Mouse (Mus musculus): ENCODE measurements around the gene Sptbn2. TPM values are rescaled to one million over a fixed set of nuclear protein-coding genes. Genes with fewer than 3 reads are reported as not detected.

Sptbn2 gene
- 100 to 1,000 TPM; 475 to 555 (median 513) TPM for total RNA-seq (2022)

DNA sequence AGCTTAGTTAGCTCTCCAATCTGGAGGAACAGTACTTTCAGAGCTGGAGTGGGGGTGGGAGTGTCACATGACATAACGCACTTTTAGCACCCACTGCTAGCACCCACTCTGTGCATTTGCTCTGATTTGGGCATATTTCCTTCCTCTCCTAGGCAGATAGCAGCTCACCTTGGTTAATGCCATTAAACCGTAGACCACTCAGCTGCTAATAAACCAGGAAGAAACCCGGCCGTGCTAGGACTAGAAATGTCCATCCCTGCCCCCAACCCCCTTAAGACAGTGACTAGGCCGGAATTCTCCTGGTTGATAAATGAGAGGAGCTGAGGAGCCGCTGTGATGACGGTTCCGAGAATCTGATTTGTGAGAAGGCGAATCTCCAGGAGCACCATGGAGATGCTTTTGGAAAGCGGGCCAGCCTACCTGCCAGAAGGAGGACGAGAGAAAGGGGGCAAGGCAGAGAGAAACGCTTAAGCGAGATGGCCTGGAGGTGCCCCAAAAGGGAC lies at the start of gene Sptbn2:
Gene Sptbn2, plus strand, starts transcription at position 70 of the 503 bp plus-strand sequence.
- DNase-seq (ENCODE audit: low spot score in 2 of 2) = peak; percentile 80 to 83

DNA sequence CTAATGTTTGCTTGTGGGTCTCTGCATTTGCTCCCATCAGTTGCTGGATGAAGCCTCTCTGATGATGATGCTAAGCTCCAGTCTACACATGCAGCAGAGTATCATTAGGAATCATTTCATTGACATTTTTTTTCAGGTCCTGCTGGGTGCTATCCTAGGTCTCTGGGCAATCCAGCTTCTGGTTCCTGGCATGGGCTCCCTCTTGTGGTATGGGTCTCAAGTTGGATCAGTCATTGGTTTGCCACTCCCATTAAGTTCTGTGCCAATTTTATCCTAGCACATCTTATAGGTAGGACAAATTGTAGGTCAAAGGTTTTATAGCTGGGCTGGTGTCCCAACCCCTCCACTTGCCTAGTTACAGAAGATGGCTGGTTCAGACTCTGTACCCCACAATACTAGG lies 44.2 kb upstream of the Sptbn2 start:
- no peak for DNase-seq (ENCODE audit: low spot score in 2 of 2)

- no peak for DNase-seq (ENCODE audit: low spot score in 2 of 2)
These were observed 40.2 kb upstream of the Sptbn2 start for GRCm38 (mm10) chr19:4670776-4671175.

DNA sequence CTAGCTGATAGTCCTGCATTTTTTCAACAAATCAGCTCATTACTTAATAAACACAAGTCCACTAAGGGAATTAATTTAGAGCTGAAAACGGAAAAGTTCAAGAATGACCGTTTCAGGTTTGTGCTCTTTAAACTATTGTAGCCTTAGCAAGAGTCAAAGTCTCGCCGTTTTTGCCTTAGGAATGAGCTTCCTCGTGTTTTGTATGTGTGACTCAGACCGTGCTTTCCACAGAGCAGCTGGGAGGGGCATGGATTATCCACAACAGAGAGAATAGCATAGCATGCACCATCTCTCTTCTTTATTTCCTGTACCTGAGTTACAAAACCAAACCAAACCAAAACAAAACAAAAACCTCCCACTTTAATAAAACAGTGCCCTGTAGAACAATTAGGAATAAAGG lies 38.6 kb upstream of the Sptbn2 start:
- DNase-seq (ENCODE audit: low spot score in 2 of 2) = no peak

- DNase-seq (ENCODE audit: low spot score in 2 of 2) = no peak
These were observed 16.6 kb upstream of the Sptbn2 start for GRCm38 (mm10) chr19:4694346-4694745.

DNA sequence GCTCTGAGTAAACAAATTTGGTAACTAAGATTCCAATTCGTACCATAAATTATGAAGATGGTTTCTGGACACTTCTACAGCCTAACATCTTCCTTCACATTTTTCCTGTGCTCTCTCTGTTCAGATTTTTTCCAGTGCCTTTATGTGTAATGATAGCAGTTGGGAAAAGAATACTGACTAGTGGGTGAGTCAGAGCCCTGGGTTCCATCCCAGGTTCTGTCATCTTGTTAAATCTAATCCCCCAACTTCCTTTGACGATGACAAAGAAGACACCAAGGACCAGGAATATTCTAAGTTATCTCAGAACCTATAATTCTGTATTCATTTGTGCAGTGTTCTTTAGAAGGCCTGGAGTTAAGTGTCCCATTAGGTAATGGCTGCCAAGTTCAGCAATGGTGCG lies 13.8 kb upstream of the Sptbn2 start:
- DNase-seq (ENCODE audit: low spot score in 2 of 2) = no peak

DNA sequence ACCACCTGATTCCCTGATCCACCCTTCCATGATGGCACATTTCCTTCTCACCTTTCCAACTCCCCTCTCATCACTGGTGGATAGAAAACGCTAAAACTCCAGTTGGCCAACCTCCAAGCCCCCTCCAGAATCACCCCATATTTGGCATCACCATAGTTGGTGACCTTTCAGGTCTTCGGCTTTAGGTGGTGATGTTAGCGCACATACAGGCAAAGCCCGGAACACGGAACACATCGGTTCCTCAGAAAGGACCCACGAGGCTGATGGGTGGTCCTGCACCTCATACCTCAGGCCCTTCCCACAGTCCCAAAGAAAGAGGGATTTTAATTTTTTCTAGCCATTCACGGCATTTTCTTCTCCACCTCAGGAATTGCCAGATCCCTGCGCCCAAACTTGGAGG lies 13.2 kb upstream of the Sptbn2 start:
- DNase-seq (ENCODE audit: low spot score in 2 of 2) = peak in 1 of 2 experiments; percentile 12

DNA sequence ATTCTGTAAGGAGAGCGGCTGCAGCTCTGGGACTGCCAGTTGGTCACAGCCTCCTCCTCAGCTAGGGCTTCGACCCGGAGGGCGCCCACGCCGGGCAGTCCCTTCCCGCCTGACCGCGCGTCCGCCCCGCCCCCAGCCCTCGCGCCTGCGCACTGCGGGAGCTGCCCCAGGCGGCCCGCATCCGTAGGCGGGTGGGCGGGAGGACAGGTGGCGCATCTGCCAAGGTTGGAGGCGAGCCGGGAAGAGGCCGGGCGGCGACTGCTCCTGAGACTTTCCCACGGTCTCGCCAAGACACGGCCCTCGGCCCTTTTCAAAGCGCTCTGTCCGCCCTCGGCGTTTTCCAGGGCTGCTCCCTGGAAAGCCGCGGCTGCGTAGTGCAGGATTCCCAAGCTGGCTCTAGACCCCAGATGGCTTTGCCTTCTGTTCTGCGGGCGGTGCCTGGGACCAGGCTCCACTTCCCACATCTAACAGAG lies 12.7 kb upstream of the Sptbn2 start, which contains the start of gene Gm960:
Gene Gm960, minus strand, starts transcription at position 464 of the 473 bp plus-strand sequence.
- peak in 1 of 2 experiments; percentile 83 for DNase-seq (ENCODE audit: low spot score in 2 of 2)

DNA sequence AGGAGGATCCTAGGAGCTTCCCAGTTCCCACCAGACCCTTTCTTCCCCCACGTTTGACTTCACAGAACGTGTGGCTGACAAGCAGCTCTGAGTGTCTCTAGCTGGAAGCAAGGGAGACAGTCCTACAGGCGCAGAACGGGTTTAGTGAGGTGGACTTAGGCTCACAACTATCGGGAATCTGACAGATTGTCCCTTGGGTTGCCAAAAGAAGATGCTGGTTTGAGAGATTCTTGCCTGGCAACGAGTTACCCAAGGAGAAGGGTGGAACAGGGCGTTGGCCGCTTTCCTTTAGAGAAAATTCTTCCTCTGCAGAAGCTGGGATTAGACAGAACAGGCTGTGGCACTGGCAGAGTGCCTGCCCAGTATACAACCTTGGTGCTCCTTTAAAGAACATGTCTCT lies 12.1 kb upstream of the Sptbn2 start:
- DNase-seq (ENCODE audit: low spot score in 2 of 2) = peak in 1 of 2 experiments; percentile 52

DNA sequence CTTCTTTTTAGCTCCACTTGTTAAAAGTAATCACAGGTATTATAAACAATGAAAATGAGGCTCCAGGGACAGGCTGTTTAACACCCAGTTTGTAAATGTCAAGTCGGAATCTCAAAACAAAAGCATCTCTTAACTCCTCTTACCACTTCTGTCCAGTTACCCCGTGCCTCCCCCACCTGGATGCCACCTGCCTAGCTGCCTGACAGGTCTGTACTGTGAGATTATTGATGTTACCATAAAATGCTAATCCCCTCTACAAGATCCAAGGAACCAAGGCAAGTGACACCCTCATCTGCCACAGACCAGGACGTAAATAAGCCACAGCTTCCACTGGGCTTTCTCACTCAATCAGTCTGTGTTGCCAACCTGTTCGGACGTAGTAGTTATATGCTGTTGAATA lies 11.1 kb upstream of the Sptbn2 start:
- no peak for DNase-seq (ENCODE audit: low spot score in 2 of 2)

DNA sequence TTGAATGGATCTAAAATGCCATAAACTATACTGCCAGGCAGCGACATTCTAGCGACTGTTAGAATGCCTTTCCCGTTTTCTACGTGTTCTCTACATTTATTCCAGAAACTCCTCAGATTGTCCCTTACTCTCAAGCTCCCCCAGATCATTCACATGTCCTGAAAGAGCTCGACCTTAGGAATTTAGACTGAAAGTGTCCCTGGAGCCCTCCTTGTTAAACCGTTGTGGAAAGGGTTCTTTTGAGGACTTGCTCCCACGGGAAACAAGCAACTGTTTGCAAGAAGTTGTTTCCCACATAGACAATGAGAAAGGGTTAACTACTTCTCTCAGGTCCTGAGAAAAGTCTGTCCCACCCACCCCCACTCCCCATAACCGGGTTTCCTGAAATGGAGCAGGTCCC lies 10.3 kb upstream of the Sptbn2 start:
- no peak for DNase-seq (ENCODE audit: low spot score in 2 of 2)

DNA sequence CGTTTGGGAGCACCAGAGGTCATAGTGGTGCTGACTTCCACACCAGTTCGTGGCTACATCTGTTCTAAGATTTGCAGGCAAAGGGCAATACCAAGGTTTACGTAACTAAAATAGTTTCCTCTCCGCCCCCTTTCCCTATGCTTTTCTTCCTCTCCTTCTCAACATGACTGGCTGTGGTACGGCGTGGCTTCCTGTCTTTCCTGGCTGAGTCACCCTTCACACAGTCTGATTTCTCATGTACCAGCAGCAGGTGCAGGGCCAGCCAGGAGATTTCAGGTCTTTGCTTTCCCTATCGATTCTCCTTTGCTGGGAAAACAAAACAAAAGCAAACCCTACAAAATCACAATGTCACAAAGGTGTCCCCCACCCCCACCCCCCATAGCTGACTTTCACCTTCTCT lies 9.7 kb upstream of the Sptbn2 start:
- no peak for DNase-seq (ENCODE audit: low spot score in 2 of 2)

DNA sequence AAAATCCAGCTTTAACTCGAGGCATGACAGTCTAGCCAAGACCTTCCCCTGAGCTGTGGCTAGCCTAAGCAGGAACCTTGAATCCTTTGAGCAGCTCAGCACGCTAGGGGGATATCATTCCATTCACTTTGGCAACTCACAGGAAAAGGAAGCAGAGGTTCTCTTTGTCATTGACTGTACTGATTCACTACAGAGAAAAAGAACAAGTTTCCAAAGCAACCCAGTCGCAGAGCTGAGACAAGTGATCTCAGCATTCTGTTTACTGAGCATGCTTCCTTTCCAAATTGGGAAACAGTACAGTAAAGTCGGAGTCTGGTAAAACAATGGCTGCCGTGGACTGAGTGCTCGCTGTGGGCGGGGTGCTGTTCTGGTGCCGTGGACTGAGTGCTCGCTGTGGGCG lies 2.2 kb upstream of the Sptbn2 start:
- DNase-seq (ENCODE audit: low spot score in 2 of 2) = no peak

DNA sequence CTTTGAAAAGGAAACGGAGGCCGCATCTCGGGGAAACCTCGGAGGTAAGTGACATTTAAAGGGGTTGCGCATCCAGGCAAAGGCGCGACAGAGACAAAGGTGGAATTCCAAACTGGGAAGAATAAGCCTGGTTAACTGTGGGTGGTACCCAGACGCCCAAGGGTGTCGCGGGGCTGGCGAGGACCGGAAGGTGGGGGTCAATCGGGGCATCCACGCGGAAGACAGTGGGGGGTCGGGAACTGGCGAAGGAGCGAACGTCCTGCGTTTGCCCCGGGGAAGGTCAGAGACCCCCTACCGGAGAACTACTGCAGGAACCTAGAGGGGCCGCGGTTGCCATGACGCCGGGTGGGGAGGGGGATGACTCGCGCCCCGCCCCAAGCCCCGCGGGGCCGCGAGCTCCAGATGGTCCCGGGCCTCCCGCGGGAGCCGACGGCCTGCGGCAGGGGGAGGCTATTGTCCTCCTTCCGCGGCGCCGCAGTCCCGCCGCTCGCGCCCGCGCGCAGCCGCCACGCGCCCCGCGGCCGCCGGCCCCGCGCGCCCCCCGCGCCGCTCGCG lies 711 bp downstream of the Sptbn2 start:
- DNase-seq (ENCODE audit: low spot score in 2 of 2) = no peak

DNA sequence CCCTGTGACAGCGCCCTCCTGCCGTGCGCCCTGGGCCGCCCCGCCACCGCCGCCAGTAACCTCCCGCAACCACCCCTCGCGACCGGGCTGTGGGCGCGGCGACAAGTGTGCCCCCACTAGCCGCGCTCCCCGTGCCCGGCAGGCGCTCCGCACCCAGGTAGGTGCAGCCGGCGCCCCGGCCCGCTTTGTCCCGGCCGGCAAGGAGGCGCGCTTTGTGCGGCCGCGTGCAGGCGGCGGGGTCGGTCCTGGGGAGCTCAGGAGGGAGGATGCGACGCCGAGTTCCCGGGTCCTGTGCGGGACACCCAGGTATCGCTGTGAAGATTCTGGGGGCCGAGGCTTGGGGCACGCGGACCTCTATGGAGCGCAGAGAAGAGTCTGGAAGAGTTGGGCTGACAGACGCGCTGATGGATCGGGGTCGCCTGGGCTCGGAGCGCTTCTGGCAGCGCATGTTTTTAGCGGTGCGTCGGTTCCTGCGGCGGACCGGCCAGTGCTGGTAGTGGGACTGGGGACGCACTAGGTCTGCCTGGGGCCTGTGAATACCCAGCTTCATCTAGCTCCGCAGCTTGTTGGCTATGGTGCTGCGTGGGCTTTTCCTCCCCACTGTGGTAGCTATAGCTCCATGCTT lies 1.3 kb downstream of the Sptbn2 start:
- DNase-seq (ENCODE audit: low spot score in 2 of 2) = no peak

- no peak for DNase-seq (ENCODE audit: low spot score in 2 of 2)
These were observed 2.0 kb downstream of the Sptbn2 start for GRCm38 (mm10) chr19:4712781-4713526.

GRCm38 (mm10) chr19:4713886-4714285 lies 2.9 kb downstream of the Sptbn2 start:
- no peak for DNase-seq (ENCODE audit: low spot score in 2 of 2)

- no peak for DNase-seq (ENCODE audit: low spot score in 2 of 2)
These were observed 5.8 kb downstream of the Sptbn2 start for GRCm38 (mm10) chr19:4716756-4717155.

- DNase-seq (ENCODE audit: low spot score in 2 of 2) = no peak
These were observed 6.3 kb downstream of the Sptbn2 start for GRCm38 (mm10) chr19:4717281-4717680.

GRCm38 (mm10) chr19:4718716-4719115 lies 7.7 kb downstream of the Sptbn2 start:
- no peak for DNase-seq (ENCODE audit: low spot score in 2 of 2)

- no peak for DNase-seq (ENCODE audit: low spot score in 2 of 2)
These were observed 8.4 kb downstream of the Sptbn2 start for GRCm38 (mm10) chr19:4719351-4719764.

DNA sequence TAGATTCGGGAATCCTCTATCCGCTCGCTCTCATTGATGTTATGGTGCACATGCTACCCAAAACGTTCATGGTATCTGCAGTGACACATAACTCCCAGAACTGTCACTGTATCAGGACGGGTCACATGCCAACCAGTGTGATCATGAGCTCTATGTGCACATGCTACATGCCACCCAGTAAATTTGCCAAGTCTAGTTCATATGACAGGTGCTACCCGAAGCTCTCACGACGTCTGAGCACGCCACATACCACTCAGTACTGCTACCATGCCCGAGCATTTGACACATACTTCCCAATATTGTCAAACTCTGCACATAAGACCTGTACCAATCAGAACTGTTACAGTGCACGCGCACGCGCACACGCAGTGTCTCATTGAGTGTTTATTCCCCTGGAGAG lies 9.1 kb downstream of the Sptbn2 start:
- no peak for DNase-seq (ENCODE audit: low spot score in 2 of 2)
